Comparison of ENCODE assay signal across 17 mouse cellular contexts in the genomic region with DNA sequence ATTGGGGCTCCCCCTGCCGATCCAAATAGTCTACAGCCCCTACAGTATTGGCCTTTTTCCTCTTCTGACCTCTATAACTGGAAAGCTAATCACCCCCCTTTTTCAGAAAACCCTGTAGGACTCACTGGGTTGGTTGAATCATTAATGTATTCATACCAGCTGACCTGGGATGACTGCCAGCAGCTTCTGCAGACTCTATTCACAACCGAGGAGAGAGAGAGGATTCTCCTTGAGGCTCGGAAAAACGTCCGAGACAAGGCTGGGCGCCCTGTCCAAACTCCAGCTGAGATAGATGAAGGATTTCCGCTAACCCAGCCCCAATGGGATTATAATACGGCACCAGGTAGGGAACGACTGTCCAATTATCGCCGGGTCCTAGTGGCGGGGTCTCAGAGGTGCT. TPM values are rescaled to one million over a fixed set of nuclear protein-coding genes. Genes with fewer than 3 reads are reported as not detected.
A peak's percentile ranks its signal among the peaks of the same experiment; 100 is the strongest.
DNase-seq lines count a peak whose midpoint lies in the region; ATAC-seq and TF ChIP-seq lines count a peak whose summit lies in the region.
"Not testable (repeated sequence)": the region's sequence is repeated elsewhere in the genome, so short reads cannot be mapped to it uniquely, and the experiment has no call there.
"Had no signal": no experiment of that assay in that cellular context is flagged by ENCODE, and none has a peak within 500 bp of the region (broad histone marks: within the 10 kb centered on the region; RNA-seq: fewer than 3 reads in every experiment).

No protein-coding gene starts in this region.

- H3K27ac ChIP-seq in forebrain, embryonic 11.5 days (ENCODE audit: low read depth, low read length); kidney, adult 2 months (ENCODE audit: insufficient read depth, low read depth, low read length): not testable (repeated sequence)

- not testable (repeated sequence) for TF ChIP-seq POLR2A in brain, embryonic 14.5 days (IDR thresholded peaks at IDR 0.05; ENCODE audit: borderline replicate concordance, extremely low read depth, insufficient read depth, insufficient read length, poor library complexity, severe bottlenecking); kidney, adult 2 months (IDR thresholded peaks at IDR 0.05; ENCODE audit: low read depth, low read length)

- H3K4me1 ChIP-seq in forebrain, embryonic 11.5 days (replicated peaks; ENCODE audit: control insufficient read depth, insufficient read depth, low read length); kidney, adult 2 months (ENCODE audit: control insufficient read depth, insufficient read depth, low read length): not testable (repeated sequence)

- H3K4me2 ChIP-seq in forebrain, embryonic 11.5 days (ENCODE audit: low read depth, low read length, severe bottlenecking): not testable (repeated sequence)

- H3K27me3 ChIP-seq in forebrain, embryonic 11.5 days (ENCODE audit: control insufficient read depth, insufficient read depth, low read length); kidney, adult 2 months (replicated peaks; ENCODE audit: control insufficient read depth, insufficient read depth, low read length): not testable (repeated sequence)

- H3K9ac ChIP-seq in forebrain, embryonic 11.5 days (ENCODE audit: low read length): not testable (repeated sequence)

- H3K36me3 ChIP-seq in forebrain, embryonic 11.5 days (ENCODE audit: control insufficient read depth, insufficient read depth, low read length); kidney, adult 2 months (ENCODE audit: control insufficient read depth, insufficient read depth, low read length): not testable (repeated sequence)

- not testable (repeated sequence) for ATAC-seq in forebrain, embryonic 11.5 days (replicated peaks; ENCODE audit: low FRiP score)

- not testable (repeated sequence) for TF ChIP-seq CTCF in brain, embryonic 14.5 days (IDR thresholded peaks at IDR 0.05; ENCODE audit: borderline replicate concordance, extremely low read depth, insufficient read depth, insufficient read length); kidney, adult 2 months (conservative IDR thresholded peaks at IDR 0.05; ENCODE audit: insufficient read depth, insufficient read length, low read depth, low read length)

- H3K4me3 ChIP-seq in forebrain, embryonic 11.5 days (ENCODE audit: low read depth, low read length); kidney, adult 2 months (ENCODE audit: insufficient read depth, low read depth, low read length): not testable (repeated sequence)

- not testable (repeated sequence) for H3K9me3 ChIP-seq in forebrain, embryonic 11.5 days (ENCODE audit: control insufficient read depth, low read length)

- peak; percentile 23 for DNase-seq in brain, embryonic 14.5 days (ENCODE audit: low read depth)
- peak; percentile 1 for DNase-seq in forebrain, embryonic 11.5 days (ENCODE audit: low spot score)
- DNase-seq in kidney, adult 11 months: peak; percentile 70
- peak; percentile 79 for DNase-seq in kidney, adult 2 months
- DNase-seq in kidney, adult 9 months: peak; percentile 84
- peak; percentile 62 to 79 for DNase-seq in kidney, postnatal 36 days

- WGBS in forebrain, embryonic 11.5 days: 92% methylated on average over 11 of the region's 12 CpGs
- 66% methylated on average over 12 of the region's 12 CpGs for WGBS in kidney, adult 2 months

RNA-seq across cellular contexts. Expression of a gene that starts 19.4 kb away (rescaled TPM):
- polyA plus RNA-seq in brain, embryonic 14.5 days (2012; rRNA removed): not detected in 2 replicates
- not detected in 2 replicates for polyA plus RNA-seq in forebrain, embryonic 11.5 days (2014; fragmentation: Nextera tagmentation; extraction: Ambion mirVana)
- 0.15 and 0.36 TPM in 2 replicates for polyA plus RNA-seq in kidney, adult 2 months (2012; rRNA removed)
- polyA plus RNA-seq: cortical plate, adult 2 months; embryonic facial prominence, embryonic 10.5 days; embryonic facial prominence, embryonic 12.5 days; embryonic facial prominence, embryonic 14.5 days; forebrain, embryonic 12.5 days; forebrain, embryonic 14.5 days; forebrain, embryonic 16.5 days; G1E had no signal

RNA-seq across cellular contexts. Expression of a gene that starts 27.1 kb away (rescaled TPM):
- not detected in 2 replicates for polyA plus RNA-seq in brain, embryonic 14.5 days (2012; rRNA removed)
- not detected in 2 replicates for polyA plus RNA-seq in forebrain, embryonic 11.5 days (2014; fragmentation: Nextera tagmentation; extraction: Ambion mirVana)
- polyA plus RNA-seq in kidney, adult 2 months (2012; rRNA removed): 0.19 TPM in 1 of 2 replicates, not detected in the other
- polyA plus RNA-seq: activated CD4-positive, CD25-positive, alpha-beta regulatory T cell, adult 4 months; cortical plate, adult 2 months; embryonic facial prominence, embryonic 10.5 days; embryonic facial prominence, embryonic 12.5 days; embryonic facial prominence, embryonic 14.5 days; forebrain, embryonic 12.5 days; forebrain, embryonic 14.5 days; forebrain, embryonic 16.5 days; G1E; Patski had no signal

RNA-seq across cellular contexts. Expression of a gene that starts 43.9 kb away (rescaled TPM):
- 0.06 TPM in 1 of 2 replicates, not detected in the other for polyA plus RNA-seq in brain, embryonic 14.5 days (2012; rRNA removed)
- polyA plus RNA-seq in forebrain, embryonic 11.5 days (2014; fragmentation: Nextera tagmentation; extraction: Ambion mirVana): not detected in 2 replicates
- 13.9 and 14.8 TPM in 2 replicates for polyA plus RNA-seq in kidney, adult 2 months (2012; rRNA removed)
- polyA plus RNA-seq: CD4-positive, CD25-positive, alpha-beta regulatory T cell, adult 4 months; embryonic facial prominence, embryonic 10.5 days; embryonic facial prominence, embryonic 12.5 days; embryonic facial prominence, embryonic 14.5 days; forebrain, embryonic 12.5 days; forebrain, embryonic 14.5 days; G1E had no signal

RNA-seq across cellular contexts. Expression of a gene that starts 59.3 kb away (rescaled TPM):
- polyA plus RNA-seq in brain, embryonic 14.5 days (2012; rRNA removed): not detected in 2 replicates
- polyA plus RNA-seq in forebrain, embryonic 11.5 days (2014; fragmentation: Nextera tagmentation; extraction: Ambion mirVana): not detected in 2 replicates
- not detected in 2 replicates for polyA plus RNA-seq in kidney, adult 2 months (2012; rRNA removed)
- polyA plus RNA-seq: cortical plate, adult 2 months; embryonic facial prominence, embryonic 10.5 days; embryonic facial prominence, embryonic 12.5 days; embryonic facial prominence, embryonic 14.5 days; forebrain, embryonic 12.5 days; forebrain, embryonic 14.5 days; forebrain, embryonic 16.5 days; G1E; Patski had no signal

RNA-seq across cellular contexts. Expression of a gene that starts 59.5 kb away (rescaled TPM):
- 6.5 and 8.0 TPM in 2 replicates for polyA plus RNA-seq in brain, embryonic 14.5 days (2012; rRNA removed)
- polyA plus RNA-seq in forebrain, embryonic 11.5 days (2014; fragmentation: Nextera tagmentation; extraction: Ambion mirVana): 7.6 and 8.3 TPM in 2 replicates
- polyA plus RNA-seq in kidney, adult 2 months (2012; rRNA removed): 70.6 and 73.2 TPM in 2 replicates

Comparison
In these comparisons a context has a peak if more than half of its experiments do, and no peak if none do; other contexts are left out.
1. DNase-seq: peak in every context shown above with its lines; median percentile 84 in kidney, adult 9 months; 79 in kidney, adult 2 months; 70 in kidney, postnatal 36 days; 70 in kidney, adult 11 months; 23 in brain, embryonic 14.5 days; 1 in forebrain, embryonic 11.5 days.
2. RNA of a gene that starts 43.9 kb away (polyA plus RNA-seq): 13.9 to 14.8 TPM in kidney, adult 2 months; 0.06 TPM in brain, embryonic 14.5 days and not detected in forebrain, embryonic 11.5 days; every median in the first group is over 10 times any median in the second.